Mouse (Mus musculus) lung, embryonic 16.5 days (tissue): ENCODE results near the gene Eid2. TPM values are rescaled to one million over a fixed set of nuclear protein-coding genes. Genes with fewer than 3 reads are reported as not detected.

Experiments
- ATAC-seq: fragments of 200-750 bp; cut with Nextera tagmentation; 2 replicates; pipeline ENCODE4 v1.8.0; 2017; ENCODE audit warnings: low read depth, mild to moderate bottlenecking, moderate library complexity
- H3K27ac ChIP-seq: fragments of 300-500 bp; sonication (generic); 2 replicates; pipeline ENCODE4 v1.5.1; 2014; ENCODE audit warnings: mild to moderate bottlenecking, control low read depth, low read length
- H3K27me3 ChIP-seq: fragments of 300-500 bp; sonication (generic); 2 replicates; pipeline ENCODE4 v1.6.1; 2014; ENCODE audit warnings: low read depth, low read length, mixed read lengths; ENCODE audit not compliant: control insufficient read depth, insufficient read depth
- H3K36me3 ChIP-seq: fragments of 300-500 bp; sonication (generic); 2 replicates; pipeline ENCODE4 v1.6.1; 2014; ENCODE audit warnings: low read length; ENCODE audit not compliant: control insufficient read depth, insufficient read depth
- H3K4me1 ChIP-seq: fragments of 300-500 bp; sonication (generic); replicated peaks from 2 replicates; pipeline ENCODE4 v1.6.1; 2014; ENCODE audit warnings: low read length, mixed read lengths; ENCODE audit not compliant: control insufficient read depth, insufficient read depth
- H3K4me2 ChIP-seq: fragments of 300-500 bp; sonication (generic); 2 replicates; pipeline ENCODE4 v1.6.1; 2014; ENCODE audit warnings: low read depth, low read length, control low read depth
- H3K4me3 ChIP-seq: fragments of 300-500 bp; sonication (generic); 2 replicates; pipeline ENCODE4 v1.5.1; 2014; ENCODE audit warnings: mild to moderate bottlenecking, low read length, control low read depth
- H3K9ac ChIP-seq: fragments of 300-500 bp; sonication (generic); 2 replicates; pipeline ENCODE4 v1.6.1; 2014; ENCODE audit warnings: low read length, control low read depth
- H3K9me3 ChIP-seq: fragments of 300-500 bp; sonication (generic); 2 replicates; pipeline ENCODE4 v1.6.1; 2016; ENCODE audit warnings: low read length; ENCODE audit not compliant: control insufficient read depth
- WGBS: fragments of 180-500 bp; shearing (Covaris S2); extraction: QIAGEN DNeasy Blood & Tissue Kit; methylation state at CpG from one replicate; pipeline ENCODE4 v1.1.7; 2014; 5-methylcytosine and 5-hydroxymethylcytosine counted together
- polyA plus RNA-seq: library from polyadenylated mRNA; unstranded; fragments of >200 nt; fragmentation: Nextera tagmentation; extraction: Ambion mirVana; gene quantifications from 2 replicates; pipeline ENCODE4 v1.2.1, GENCODE M21; 2015

Gene Eid2
- polyA plus RNA-seq, 1 experiment from 2014 or later: 1.2 TPM

- H3K27me3 ChIP-seq: peaks cover 8% of the 10 kb centered on the region
- H3K9me3 ChIP-seq: no peaks in the 10 kb centered on the region
- H3K4me3 ChIP-seq: no peak overlapping the region
- no peak overlapping the region for H3K4me2 ChIP-seq
- no peak for ATAC-seq
- WGBS: 94% methylated on average over 8 of the region's 8 CpGs
- no peak overlapping the region for H3K9ac ChIP-seq
- peaks cover 13% of the 10 kb centered on the region for H3K4me1 ChIP-seq
- H3K27ac ChIP-seq: no peak overlapping the region
- peaks cover 37% of the 10 kb centered on the region for H3K36me3 ChIP-seq
Measured at GRCm38 (mm10) chr7:28306216-28306615, 38.5 kb downstream of the Eid2 start.

DNA sequence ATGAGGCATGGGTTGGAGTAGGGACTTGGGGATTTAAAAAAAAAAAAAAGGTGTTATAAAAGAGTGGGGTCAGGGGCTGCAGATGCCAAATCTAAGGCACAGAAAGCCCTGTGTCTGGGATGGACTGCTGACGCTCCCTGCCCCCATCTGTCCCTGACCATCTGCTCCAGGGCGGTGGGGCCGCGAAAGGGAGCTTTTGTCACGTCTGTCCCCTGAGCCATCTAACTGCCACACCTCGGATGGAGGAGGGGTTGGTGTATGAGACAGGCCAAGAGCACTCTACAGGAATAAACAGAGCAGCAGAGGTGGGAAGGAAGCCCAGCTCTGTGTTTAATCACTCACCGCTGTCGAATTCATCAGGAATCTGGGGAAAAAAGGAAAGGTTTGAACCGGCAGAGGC lies 42.1 kb downstream of the Eid2 start:
- Histone ChIP-seq H3K9me3 (no peaks in the 10 kb centered on the region), H3K4me3 (no peak overlapping the region), H3K9ac (no peak overlapping the region), H3K36me3 (peaks cover 41% of the 10 kb centered on the region), H3K4me1 (peaks cover 9% of the 10 kb centered on the region), H3K4me2 (no peak overlapping the region), H3K27me3 (no peaks in the 10 kb centered on the region), H3K27ac (no peak overlapping the region)
- 50% methylated on average over 9 of the region's 9 CpGs for WGBS
- no peak for ATAC-seq

DNA sequence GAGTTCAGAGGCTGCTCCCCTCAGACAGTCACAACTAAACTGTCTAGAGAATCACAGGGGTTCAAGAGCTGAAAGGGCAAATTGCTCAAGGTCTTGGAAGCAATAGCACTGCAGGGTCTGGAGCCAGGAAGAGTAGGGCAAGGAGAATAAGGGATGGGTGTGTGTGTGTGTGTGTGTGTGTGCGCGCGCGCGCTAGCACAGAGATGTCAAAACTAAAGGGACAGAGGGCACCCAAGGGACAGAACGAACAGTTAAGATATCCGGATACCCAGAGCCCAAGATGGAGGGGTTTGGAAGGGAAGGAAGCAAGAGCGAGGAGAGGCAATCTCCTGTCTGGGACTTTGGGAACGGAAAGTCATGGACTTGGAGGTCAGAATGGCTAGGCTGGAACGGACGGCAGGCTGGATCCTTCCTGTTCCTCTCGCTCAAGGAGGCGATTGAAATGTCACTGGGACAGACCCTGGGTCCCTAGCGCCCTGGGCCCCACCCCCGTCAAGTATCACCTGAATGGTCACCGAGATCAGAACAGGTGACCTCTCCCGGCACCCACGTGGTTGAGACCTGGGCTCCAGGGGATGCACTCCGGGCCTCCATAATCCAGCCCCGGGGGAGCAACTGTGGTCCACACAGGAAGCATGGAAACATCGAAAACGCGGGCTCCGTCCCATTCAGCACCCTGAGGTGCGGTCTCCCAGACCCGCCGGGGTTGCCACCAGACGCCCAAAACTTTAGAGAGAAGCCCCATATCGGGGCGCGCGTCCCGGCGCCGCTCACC lies 43.7 kb downstream of the Eid2 start:
- ATAC-seq: peak; percentile 59
- Histone ChIP-seq H3K4me3 (peak overlapping the region; percentile 95), H3K36me3 (peaks cover 43% of the 10 kb centered on the region), H3K9me3 (no peaks in the 10 kb centered on the region), H3K4me1 (peaks cover 9% of the 10 kb centered on the region), H3K27me3 (no peaks in the 10 kb centered on the region), H3K4me2 (peak overlapping the region; percentile 86), H3K9ac (peak overlapping the region; percentile 94), H3K27ac (0 out of 2 replicates have a peak overlapping the region, but pooled peaks have one; percentile 46)
- WGBS: 5% methylated on average over 35 of the region's 35 CpGs

- peaks cover 43% of the 10 kb centered on the region for H3K36me3 ChIP-seq
- peak within 1 kb of the TSS; percentile 86 for H3K4me2 ChIP-seq
- no peaks in the 10 kb centered on the region for H3K27me3 ChIP-seq
- H3K4me3 ChIP-seq: peak within 1 kb of the TSS; percentile 95
- under 1% methylated on average over 45 of the region's 45 CpGs for WGBS
- ATAC-seq: peak; percentile 98
- H3K9me3 ChIP-seq: no peaks in the 10 kb centered on the region
- H3K4me1 ChIP-seq: peaks cover 9% of the 10 kb centered on the region
- peak within 1 kb of the TSS; percentile 94 for H3K9ac ChIP-seq
- H3K27ac ChIP-seq: 0 out of 2 replicates have a peak within 1 kb of the TSS, but pooled peaks have one; percentile 46
Measured at GRCm38 (mm10) chr7:28311926-28312543, 44.4 kb downstream of the Eid2 start, which contains the start of gene Timm50. Gene Timm50 (minus strand): TSS chr7:28312072.

DNA sequence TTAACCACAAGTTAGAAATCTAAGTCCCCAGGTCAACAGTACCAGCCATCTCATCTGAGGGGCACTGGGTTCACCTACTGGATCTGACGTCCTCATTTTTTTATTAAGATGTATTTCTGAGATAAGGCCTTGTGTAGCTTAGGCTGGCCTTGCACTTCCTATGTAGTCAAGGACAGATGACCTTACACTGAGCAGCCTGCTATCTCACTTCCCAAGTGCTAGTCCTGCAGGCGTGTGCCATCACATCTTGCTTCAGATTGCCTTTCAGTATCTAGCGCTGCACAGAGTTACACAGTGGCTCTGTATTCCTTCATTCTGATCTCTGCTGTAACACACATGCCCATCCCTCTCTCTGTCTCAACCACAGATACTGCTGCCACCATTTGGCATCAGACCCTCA lies 50.4 kb downstream of the Eid2 start:
- Histone ChIP-seq H3K4me3 (no peak overlapping the region), H3K9ac (no peak overlapping the region), H3K4me2 (no peak overlapping the region), H3K4me1 (no peaks in the 10 kb centered on the region), H3K27me3 (no peaks in the 10 kb centered on the region), H3K9me3 (no peaks in the 10 kb centered on the region), H3K27ac (no peak overlapping the region), H3K36me3 (peaks cover 76% of the 10 kb centered on the region)
- ATAC-seq: no peak
- WGBS: 75% methylated on average over 3 of the region's 3 CpGs

DNA sequence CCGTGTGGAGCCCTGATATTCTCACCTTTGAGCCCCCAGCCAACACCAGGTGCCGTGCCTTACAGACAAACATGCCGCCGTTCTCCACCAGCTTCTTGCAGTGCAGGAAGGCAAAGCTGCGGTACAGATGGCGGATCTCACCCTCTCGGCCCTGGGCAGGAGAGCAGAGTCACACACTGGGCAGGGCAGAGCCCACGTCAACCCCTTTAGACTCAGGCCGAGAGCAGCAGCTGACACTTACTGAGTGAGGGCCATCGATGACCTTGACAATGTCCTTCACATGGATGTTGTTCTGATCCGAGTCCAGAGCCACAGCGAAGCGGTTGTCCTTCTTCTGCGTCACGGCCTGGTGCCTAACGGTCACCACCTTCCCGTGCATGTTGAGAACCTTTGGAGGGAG lies 51.0 kb downstream of the Eid2 start:
- Histone ChIP-seq H3K4me1 (no peaks in the 10 kb centered on the region), H3K36me3 (peaks cover 78% of the 10 kb centered on the region), H3K4me3 (no peak overlapping the region), H3K27me3 (no peaks in the 10 kb centered on the region), H3K27ac (no peak overlapping the region), H3K9me3 (no peaks in the 10 kb centered on the region), H3K4me2 (no peak overlapping the region), H3K9ac (no peak overlapping the region)
- WGBS: 90% methylated on average over 17 of the region's 17 CpGs
- no peak for ATAC-seq

Other genes starting within 250 kb of the Eid2 start
- gene Psmc4, start 217.8 kb upstream of the Eid2 start, polyA plus RNA-seq: 249 and 256 TPM in 2 replicates
- 1.5 and 2.4 TPM in 2 replicates for gene Fcgbp, start 196.6 kb upstream of the Eid2 start, polyA plus RNA-seq
- 0.06 TPM in 1 of 2 replicates, not detected in the other for gene 9530053A07Rik, start 138.4 kb upstream of the Eid2 start, polyA plus RNA-seq
- 69.3 and 84.5 TPM in 2 replicates for gene Fbl, start 98.2 kb upstream of the Eid2 start, polyA plus RNA-seq
- 12.3 TPM in 2 replicates for gene Dyrk1b, start 88.4 kb upstream of the Eid2 start, polyA plus RNA-seq
- 7.9 and 9.6 TPM in 2 replicates for gene Eid2b, start 9.9 kb downstream of the Eid2 start, polyA plus RNA-seq
- not detected in 2 replicates for gene Selenov, start 23.3 kb downstream of the Eid2 start, polyA plus RNA-seq
- gene Dll3, start 34.4 kb downstream of the Eid2 start, polyA plus RNA-seq: 0.20 and 0.43 TPM in 2 replicates
- 120 and 124 TPM in 2 replicates for gene Timm50, start 44.2 kb downstream of the Eid2 start, polyA plus RNA-seq
- 84.4 and 91.8 TPM in 2 replicates for gene Supt5, start 70.9 kb downstream of the Eid2 start, polyA plus RNA-seq
- 981 and 1,007 TPM in 2 replicates for gene Rps16, start 82.8 kb downstream of the Eid2 start, polyA plus RNA-seq
- 69.0 and 70.0 TPM in 2 replicates for gene Plekhg2, start 104.7 kb downstream of the Eid2 start, polyA plus RNA-seq
- 23.9 and 26.8 TPM in 2 replicates for gene Zfp36, start 112.4 kb downstream of the Eid2 start, polyA plus RNA-seq
- 46.8 and 50.2 TPM in 2 replicates for gene Med29, start 124.8 kb downstream of the Eid2 start, polyA plus RNA-seq
- 87.6 and 89.7 TPM in 2 replicates for gene Paf1, start 125.1 kb downstream of the Eid2 start, polyA plus RNA-seq
- 46.6 and 47.1 TPM in 2 replicates for gene Gmfg, start 169.6 kb downstream of the Eid2 start, polyA plus RNA-seq
- gene Lrfn1, start 184.1 kb downstream of the Eid2 start, polyA plus RNA-seq: 1.5 and 1.8 TPM in 2 replicates
- not detected in 2 replicates for gene Ifnl2, start 242.6 kb downstream of the Eid2 start, polyA plus RNA-seq